Comparison of ENCODE assay signal across 10 mouse cellular contexts in genomic region chr17:13036627-13037192, GRCm38 (mm10). TPM values are rescaled to one million over a fixed set of nuclear protein-coding genes. Genes with fewer than 3 reads are reported as not detected.
"Had no signal": no experiment of that assay in that cellular context is flagged by ENCODE, and none has a peak within 500 bp of the region (broad histone marks: within the 10 kb centered on the region; RNA-seq: fewer than 3 reads in every experiment).

No protein-coding gene starts in this region.

RNA-seq across cellular contexts. Expression of gene Gpr31b, which starts 15.4 kb away (rescaled TPM):
- total RNA-seq: layer of hippocampus, adult 18-20 months; layer of hippocampus, postnatal 14 days had no signal
- polyA plus RNA-seq: kidney, embryonic 16.5 days; limb, embryonic 12.5 days; liver, embryonic 12.5 days; liver, embryonic 15.5 days; lung, embryonic 15.5 days; midbrain, embryonic 12.5 days; neural tube, embryonic 11.5 days; neural tube, embryonic 14.5 days had no signal

RNA-seq across cellular contexts. Expression of gene Tcp10b, which starts 24.2 kb away (rescaled TPM):
- polyA plus RNA-seq: limb, embryonic 12.5 days; liver, embryonic 12.5 days; liver, embryonic 15.5 days; lung, embryonic 15.5 days; midbrain, embryonic 12.5 days; neural tube, embryonic 11.5 days had no signal
